Mouse (Mus musculus) liver, embryonic 15.5 days (tissue): Measurements from ENCODE around the gene Iqck. TPM values are rescaled to one million over a fixed set of nuclear protein-coding genes. Genes with fewer than 3 reads are reported as not detected.

ENCODE experiments used
- ATAC-seq: fragments of 200-750 bp; cut with Nextera tagmentation; 2 replicates; pipeline ENCODE4 v1.8.0; 2017; ENCODE audit warnings: moderate number of reproducible peaks, mild to moderate bottlenecking, moderate library complexity; ENCODE audit not compliant: insufficient read depth
- H3K27ac ChIP-seq: fragments of 300-500 bp; sonication (generic); replicated peaks from 2 replicates; pipeline ENCODE4 v1.5.1; 2015; ENCODE audit warnings: mild to moderate bottlenecking, inconsistent platforms
- H3K27me3 ChIP-seq: fragments of 300-500 bp; sonication (generic); 2 replicates; pipeline ENCODE4 v1.6.1; 2015; ENCODE audit warnings: mild to moderate bottlenecking, inconsistent platforms
- H3K36me3 ChIP-seq: fragments of 300-500 bp; sonication (generic); replicated peaks from 2 replicates; pipeline ENCODE4 v1.6.1; 2015; ENCODE audit warnings: moderate library complexity, mild to moderate bottlenecking, inconsistent platforms
- H3K4me1 ChIP-seq: fragments of 300-500 bp; sonication (generic); replicated peaks from 2 replicates; pipeline ENCODE4 v1.6.1; 2015; ENCODE audit warnings: inconsistent platforms
- H3K4me2 ChIP-seq: fragments of 300-500 bp; sonication (generic); 2 replicates; pipeline ENCODE4 v1.6.1; 2015; ENCODE audit warnings: moderate library complexity, mild to moderate bottlenecking, inconsistent platforms
- H3K4me3 ChIP-seq: fragments of 300-500 bp; sonication (generic); replicated peaks from 2 replicates; pipeline ENCODE4 v1.5.1; 2015; ENCODE audit warnings: mild to moderate bottlenecking, inconsistent platforms
- H3K9ac ChIP-seq: fragments of 300-500 bp; sonication (generic); 2 replicates; pipeline ENCODE4 v1.6.1; 2015; ENCODE audit warnings: moderate library complexity, mild to moderate bottlenecking, inconsistent platforms
- H3K9me3 ChIP-seq: fragments of 300-500 bp; sonication (generic); replicated peaks from 2 replicates; pipeline ENCODE4 v1.6.1; 2016; ENCODE audit warnings: inconsistent platforms
- WGBS: fragments of 180-500 bp; shearing (Covaris S2); methylation state at CpG from one replicate; pipeline ENCODE4 v1.1.7; 2015; ENCODE audit warnings: mixed read lengths; ENCODE audit not compliant: insufficient replicate concordance; 5-methylcytosine and 5-hydroxymethylcytosine counted together
- polyA plus RNA-seq: library from polyadenylated mRNA; unstranded; fragments of >200 nt; fragmentation: Nextera tagmentation; extraction: Ambion mirVana; gene quantifications from 2 replicates; pipeline ENCODE4 v1.2.1, GENCODE M21; 2015

Gene Iqck
- polyA plus RNA-seq, 1 experiment from 2014 or later = 0.22 TPM

DNA sequence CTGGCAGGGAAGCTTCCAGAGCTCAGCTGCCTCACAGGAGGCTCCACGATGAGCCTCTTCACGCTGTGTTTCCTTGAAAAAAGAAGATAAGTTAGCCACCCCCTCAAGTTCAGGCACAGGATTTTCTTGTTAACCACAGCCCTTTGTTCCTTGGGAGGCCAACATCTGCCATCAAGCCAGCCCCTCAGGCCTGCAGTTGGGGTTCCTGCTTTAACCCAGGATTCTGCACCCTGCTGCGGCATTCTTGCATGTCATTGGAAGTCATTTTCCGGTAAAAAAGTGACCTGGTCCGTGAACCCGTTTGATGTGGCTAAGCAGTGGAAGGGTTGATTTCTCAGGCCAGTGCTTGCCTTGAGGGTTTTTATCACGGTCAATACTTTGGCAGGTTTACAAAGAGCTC, 31.1 kb upstream of the Iqck start:
- H3K9ac ChIP-seq = no peak overlapping the region
- no peaks in the 10 kb centered on the region for H3K27me3 ChIP-seq
- no peak overlapping the region for H3K4me2 ChIP-seq
- H3K36me3 ChIP-seq = peaks cover 15% of the 10 kb centered on the region
- no peaks in the 10 kb centered on the region for H3K4me1 ChIP-seq
- H3K27ac ChIP-seq = no peak overlapping the region
- 72% methylated on average over 7 of the region's 7 CpGs for WGBS
- no peak for ATAC-seq
- H3K4me3 ChIP-seq = no peak overlapping the region
- no peaks in the 10 kb centered on the region for H3K9me3 ChIP-seq

DNA sequence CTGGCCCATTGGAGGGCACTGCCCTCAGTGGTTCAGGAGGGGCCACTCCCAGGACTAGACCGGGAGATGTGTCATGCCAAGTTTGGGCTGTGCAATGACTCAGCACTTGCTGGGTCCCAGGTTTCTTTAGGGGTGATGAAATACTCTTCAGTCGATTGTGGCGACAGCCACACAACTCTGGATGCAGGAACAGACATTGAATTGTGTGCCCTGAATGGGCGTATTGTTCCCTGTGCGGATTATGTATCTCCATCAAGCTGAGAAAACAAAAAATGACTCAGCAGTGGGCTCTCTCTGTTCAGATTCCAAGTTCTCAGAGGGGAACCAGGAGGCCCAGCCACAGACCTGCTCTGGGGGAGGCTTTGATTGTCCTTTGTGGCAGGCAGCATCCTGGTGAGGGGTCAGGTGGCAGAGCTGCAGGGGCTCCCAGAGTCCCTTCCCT, 27.6 kb upstream of the Iqck start:
- Histone ChIP-seq H3K27ac (no peak overlapping the region), H3K9me3 (no peaks in the 10 kb centered on the region), H3K4me2 (no peak overlapping the region), H3K4me3 (no peak overlapping the region), H3K4me1 (no peaks in the 10 kb centered on the region), H3K9ac (no peak overlapping the region), H3K36me3 (peaks cover 22% of the 10 kb centered on the region), H3K27me3 (no peaks in the 10 kb centered on the region)
- ATAC-seq = no peak
- WGBS = 62% methylated on average over 5 of the region's 5 CpGs

DNA sequence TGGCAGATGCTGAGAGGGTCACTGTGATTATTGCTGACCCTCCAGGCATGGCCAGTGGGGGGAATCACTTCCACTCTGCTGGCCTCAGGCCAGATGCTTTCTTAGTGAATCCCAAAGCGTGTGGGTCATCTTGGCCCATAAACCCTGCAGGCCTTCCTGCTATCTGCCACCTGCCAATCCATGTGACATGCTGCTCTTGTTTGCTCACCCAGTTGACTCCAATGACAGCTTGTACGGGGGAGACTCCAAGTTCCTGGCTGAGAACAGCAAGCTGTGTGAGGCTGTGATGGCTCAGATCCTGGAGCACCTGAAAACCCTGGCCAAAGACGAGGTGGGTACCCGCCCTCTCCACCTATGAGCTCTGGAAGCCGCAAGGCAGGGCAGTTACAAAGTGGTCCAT, 17.7 kb upstream of the Iqck start:
- WGBS = 70% methylated on average over 5 of the region's 5 CpGs
- ATAC-seq = no peak
- peaks cover 69% of the 10 kb centered on the region for H3K36me3 ChIP-seq

DNA sequence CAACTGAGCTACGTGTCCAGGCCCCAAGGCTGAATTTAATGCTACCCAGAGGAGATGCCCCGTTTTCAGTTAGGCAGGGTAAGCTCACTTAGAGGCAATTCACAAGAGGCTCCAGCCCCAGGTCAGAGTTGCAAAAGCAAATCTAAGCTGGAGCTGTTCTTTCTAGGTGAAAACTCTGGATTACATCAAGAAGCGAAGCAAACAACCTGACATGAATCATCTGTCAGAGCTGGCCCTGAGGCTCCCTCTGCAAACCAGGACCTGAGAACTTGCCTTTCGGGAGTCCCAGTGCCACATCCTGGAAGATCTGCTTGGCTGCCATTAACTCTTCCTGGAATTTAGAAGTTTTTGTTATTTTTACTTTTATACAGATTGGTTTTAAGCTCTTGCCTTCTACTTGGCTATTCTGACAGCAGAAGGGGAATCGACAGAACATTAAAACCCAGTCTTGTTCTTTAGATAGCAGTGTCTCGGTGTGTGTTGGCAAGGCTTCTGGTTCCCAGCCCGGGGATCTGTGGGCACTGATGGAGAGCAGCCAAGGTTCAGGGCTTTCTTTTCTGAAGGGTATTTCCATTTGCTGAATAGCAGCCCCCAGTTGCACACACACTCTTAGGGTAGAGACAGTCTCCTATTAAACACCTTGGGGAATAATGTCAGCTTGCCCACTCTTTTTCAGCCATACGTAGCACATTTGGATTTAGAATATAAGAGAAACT, 14.4 kb upstream of the Iqck start:
- WGBS = 75% methylated on average over 8 of the region's 8 CpGs
- Histone ChIP-seq H3K4me3 (no peak overlapping the region), H3K4me1 (no peaks in the 10 kb centered on the region), H3K27ac (no peak overlapping the region), H3K9me3 (no peaks in the 10 kb centered on the region), H3K4me2 (no peak overlapping the region), H3K9ac (no peak overlapping the region), H3K27me3 (no peaks in the 10 kb centered on the region), H3K36me3 (peaks cover 85% of the 10 kb centered on the region)
- ATAC-seq = no peak

More for the DNA sequence above, 17.7 kb upstream of the Iqck start:
- Histone ChIP-seq H3K9ac (no peak overlapping the region), H3K27me3 (no peaks in the 10 kb centered on the region), H3K9me3 (no peaks in the 10 kb centered on the region), H3K4me2 (no peak overlapping the region), H3K27ac (no peak overlapping the region), H3K4me1 (no peaks in the 10 kb centered on the region), H3K4me3 (no peak overlapping the region)

GRCm38 (mm10) chr7:118841796-118842195, 13.8 kb upstream of the Iqck start:
- Histone ChIP-seq H3K9ac (no peak overlapping the region), H3K27ac (no peak overlapping the region), H3K4me2 (no peak overlapping the region), H3K36me3 (peaks cover 90% of the 10 kb centered on the region), H3K27me3 (no peaks in the 10 kb centered on the region), H3K4me1 (no peaks in the 10 kb centered on the region), H3K4me3 (no peak overlapping the region), H3K9me3 (no peaks in the 10 kb centered on the region)
- no peak for ATAC-seq
- WGBS = 57% methylated on average over 1 of the region's 1 CpGs

- 67% methylated on average over 4 of the region's 4 CpGs for WGBS
- H3K9me3 ChIP-seq = no peaks in the 10 kb centered on the region
- no peak overlapping the region for H3K4me3 ChIP-seq
- no peak for ATAC-seq
- no peaks in the 10 kb centered on the region for H3K4me1 ChIP-seq
- H3K36me3 ChIP-seq = peaks cover 91% of the 10 kb centered on the region
- no peak overlapping the region for H3K4me2 ChIP-seq
- H3K27me3 ChIP-seq = no peaks in the 10 kb centered on the region
- no peak overlapping the region for H3K9ac ChIP-seq
- H3K27ac ChIP-seq = no peak overlapping the region
Measured at GRCm38 (mm10) chr7:118842938-118843337, 12.6 kb upstream of the Iqck start.

DNA sequence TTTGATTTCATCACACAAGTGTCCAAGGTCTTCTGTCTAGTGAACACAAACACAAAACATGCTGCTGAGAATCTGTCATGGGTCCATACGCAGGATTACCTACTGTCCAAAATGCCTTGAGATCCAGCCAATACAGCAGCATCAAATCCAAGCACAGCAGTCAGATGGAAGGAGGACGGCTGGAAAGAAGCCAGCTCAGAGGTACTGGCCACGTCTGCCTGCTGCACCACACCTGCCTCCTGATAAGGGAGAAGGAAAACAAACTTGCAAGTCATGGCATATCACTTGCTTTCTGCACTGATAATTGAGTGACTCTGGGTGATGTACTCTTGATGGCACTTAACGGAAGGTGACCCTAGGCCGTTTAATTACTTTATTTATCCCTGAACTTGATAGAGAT, 10.4 kb upstream of the Iqck start:
- Histone ChIP-seq H3K4me1 (peaks cover 7% of the 10 kb centered on the region), H3K4me3 (no peak overlapping the region), H3K4me2 (no peak overlapping the region), H3K27me3 (no peaks in the 10 kb centered on the region), H3K9ac (no peak overlapping the region), H3K9me3 (no peaks in the 10 kb centered on the region), H3K36me3 (peaks cover 92% of the 10 kb centered on the region), H3K27ac (no peak overlapping the region)
- no peak for ATAC-seq
- 55% methylated on average over 5 of the region's 5 CpGs for WGBS

GRCm38 (mm10) chr7:118846329-118846728, 9.2 kb upstream of the Iqck start:
- no peaks in the 10 kb centered on the region for H3K27me3 ChIP-seq
- no peak overlapping the region for H3K9ac ChIP-seq
- H3K27ac ChIP-seq = no peak overlapping the region
- peaks cover 91% of the 10 kb centered on the region for H3K36me3 ChIP-seq
- no peak for ATAC-seq
- no peaks in the 10 kb centered on the region for H3K9me3 ChIP-seq
- no peak overlapping the region for H3K4me3 ChIP-seq
- peaks cover 12% of the 10 kb centered on the region for H3K4me1 ChIP-seq
- no peak overlapping the region for H3K4me2 ChIP-seq
- 84% methylated on average over 4 of the region's 4 CpGs for WGBS

DNA sequence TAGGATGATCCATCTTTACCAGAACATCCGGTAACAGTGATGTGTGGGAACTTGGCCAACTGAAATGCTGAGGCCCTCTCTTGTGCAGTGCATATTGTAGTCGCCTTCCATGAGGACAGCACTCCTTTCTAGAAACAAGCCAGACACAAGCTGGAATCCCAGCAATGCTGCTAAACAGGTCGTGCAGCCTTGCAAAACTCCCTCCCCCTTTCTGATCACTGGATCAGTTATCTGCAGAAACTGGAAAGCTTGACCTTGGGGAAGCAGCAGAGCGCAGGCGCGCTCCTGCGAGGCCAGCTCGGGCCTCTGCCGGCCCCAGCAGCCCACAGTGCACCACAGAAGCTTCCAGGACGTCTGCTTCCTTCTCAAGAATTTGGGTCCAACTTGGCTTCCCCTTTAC, 6.8 kb upstream of the Iqck start:
- Histone ChIP-seq H3K27ac (no peak overlapping the region), H3K36me3 (peaks cover 88% of the 10 kb centered on the region), H3K4me1 (peaks cover 19% of the 10 kb centered on the region), H3K9ac (no peak overlapping the region), H3K9me3 (no peaks in the 10 kb centered on the region), H3K27me3 (no peaks in the 10 kb centered on the region), H3K4me3 (no peak overlapping the region), H3K4me2 (no peak overlapping the region)
- ATAC-seq = no peak
- 61% methylated on average over 10 of the region's 10 CpGs for WGBS

GRCm38 (mm10) chr7:118849543-118850250, 5.9 kb upstream of the Iqck start:
- H3K9me3 ChIP-seq = no peaks in the 10 kb centered on the region
- peaks cover 79% of the 10 kb centered on the region for H3K36me3 ChIP-seq
- ATAC-seq = no peak
- no peak overlapping the region for H3K9ac ChIP-seq
- 44% methylated on average over 5 of the region's 5 CpGs for WGBS
- no peak overlapping the region for H3K27ac ChIP-seq
- H3K4me3 ChIP-seq = no peak overlapping the region
- no peak overlapping the region for H3K4me2 ChIP-seq
- H3K27me3 ChIP-seq = no peaks in the 10 kb centered on the region
- peaks cover 28% of the 10 kb centered on the region for H3K4me1 ChIP-seq

DNA sequence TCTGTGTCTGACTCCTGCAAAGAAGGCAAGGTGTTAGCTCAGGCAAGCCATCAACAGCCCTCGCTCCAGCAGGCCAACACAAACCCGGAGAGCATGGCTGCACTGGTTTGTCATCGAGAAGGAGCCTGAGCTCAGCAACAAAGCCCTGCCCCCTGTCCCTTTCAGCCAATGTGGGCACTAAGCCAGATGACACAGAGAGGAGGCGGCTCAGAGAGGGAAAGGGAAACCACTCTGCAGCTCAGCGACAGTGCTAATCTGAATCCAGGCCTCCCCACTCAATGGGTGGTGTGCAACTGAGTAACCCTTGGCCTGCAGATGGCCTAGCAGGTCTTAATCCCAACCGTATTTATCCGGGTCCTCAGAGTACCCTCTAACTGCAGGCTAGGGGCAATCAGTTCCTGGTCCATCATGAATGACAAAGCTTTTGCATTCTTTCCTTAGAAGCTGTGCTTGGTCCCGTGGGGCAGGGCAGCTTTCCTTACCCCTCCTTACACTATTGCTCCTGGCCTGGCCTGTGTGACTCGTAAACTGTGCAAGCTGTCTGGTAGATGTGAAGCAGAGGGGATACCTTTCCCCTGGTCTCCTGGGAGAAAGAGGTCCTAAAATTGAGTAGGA, 4.8 kb upstream of the Iqck start:
- no peak for ATAC-seq
- Histone ChIP-seq H3K27ac (no peak overlapping the region), H3K27me3 (no peaks in the 10 kb centered on the region), H3K9me3 (no peaks in the 10 kb centered on the region), H3K4me3 (no peak overlapping the region), H3K4me1 (peaks cover 32% of the 10 kb centered on the region), H3K4me2 (no peak overlapping the region), H3K9ac (no peak overlapping the region), H3K36me3 (peaks cover 68% of the 10 kb centered on the region)
- 70% methylated on average over 9 of the region's 9 CpGs for WGBS
